Mouse (Mus musculus) embryonic facial prominence, embryonic 15.5 days (tissue): Measurements from ENCODE around the gene Zfp423. TPM values are rescaled to one million over a fixed set of nuclear protein-coding genes. Genes with fewer than 3 reads are reported as not detected.
A peak's percentile ranks its signal among the peaks of the same experiment; 100 is the strongest.

Experiments
- ATAC-seq: fragments of 200-750 bp; cut with Nextera tagmentation; 2 replicates; pipeline ENCODE4 v1.8.0; 2017; ENCODE audit warnings: low read depth, moderate TSS enrichment; ENCODE audit not compliant: insufficient number of reproducible peaks, low FRiP score, low TSS enrichment
- H3K27ac ChIP-seq: fragments of 300-500 bp; sonication (generic); replicated peaks from 2 replicates; pipeline ENCODE4 v1.5.1; 2015; ENCODE audit warnings: mild to moderate bottlenecking, inconsistent platforms
- H3K27me3 ChIP-seq: fragments of 300-500 bp; sonication (generic); 2 replicates; pipeline ENCODE4 v1.6.1; 2015; ENCODE audit warnings: inconsistent platforms
- H3K36me3 ChIP-seq: fragments of 300-500 bp; sonication (generic); 2 replicates; pipeline ENCODE4 v1.6.1; 2015; ENCODE audit warnings: mild to moderate bottlenecking, inconsistent platforms
- H3K4me1 ChIP-seq: fragments of 300-500 bp; sonication (generic); 2 replicates; pipeline ENCODE4 v1.6.1; 2015; ENCODE audit warnings: inconsistent platforms
- H3K4me2 ChIP-seq: fragments of 300-500 bp; sonication (generic); replicated peaks from 2 replicates; pipeline ENCODE4 v1.6.1; 2015; ENCODE audit warnings: mild to moderate bottlenecking, inconsistent platforms
- H3K4me3 ChIP-seq: fragments of 300-500 bp; sonication (generic); replicated peaks from 2 replicates; pipeline ENCODE4 v1.5.1; 2015; ENCODE audit warnings: mild to moderate bottlenecking, inconsistent platforms
- H3K9ac ChIP-seq: fragments of 300-500 bp; sonication (generic); 2 replicates; pipeline ENCODE4 v1.6.1; 2015; ENCODE audit warnings: inconsistent platforms
- H3K9me3 ChIP-seq: fragments of 300-500 bp; sonication (generic); replicated peaks from 2 replicates; pipeline ENCODE4 v1.6.1; 2016; ENCODE audit warnings: inconsistent platforms
- WGBS: fragments of 180-500 bp; shearing (Covaris S2); methylation state at CpG from one replicate; pipeline ENCODE4 v1.1.7; 2015; 5-methylcytosine and 5-hydroxymethylcytosine counted together
- polyA plus RNA-seq: library from polyadenylated mRNA; unstranded; fragments of >200 nt; fragmentation: Nextera tagmentation; extraction: Ambion mirVana; gene quantifications from 2 replicates; pipeline ENCODE4 v1.2.1, GENCODE M21; 2015

Zfp423 gene
- polyA plus RNA-seq, 1 experiment from 2014 or later = 20.5 TPM

DNA sequence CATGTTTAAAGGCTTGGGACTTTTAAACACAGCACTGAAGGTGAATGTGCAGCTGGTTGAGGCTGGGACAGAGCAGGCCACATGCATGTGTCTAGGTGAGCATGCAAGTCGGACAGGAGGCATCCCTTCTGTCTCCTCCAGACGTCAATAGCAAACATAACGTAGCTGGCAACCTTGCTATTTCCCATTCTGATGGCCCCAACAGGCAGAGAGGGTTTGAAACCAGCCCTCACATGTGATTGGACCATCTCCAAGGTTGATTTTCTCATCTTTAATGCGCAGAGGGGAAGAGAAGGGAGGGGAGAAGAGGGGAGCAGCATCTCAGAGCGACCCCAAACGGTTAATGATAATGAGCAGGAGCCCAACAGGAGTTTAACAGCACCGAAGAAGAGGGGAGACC lies 123.5 kb downstream of the Zfp423 start:
- H3K4me3 ChIP-seq = no peak overlapping the region
- no peak overlapping the region for H3K9ac ChIP-seq
- no peaks in the 10 kb centered on the region for H3K36me3 ChIP-seq
- H3K27ac ChIP-seq = peak overlapping the region; percentile 58; the same call in 1 of the 2 replicates
- H3K9me3 ChIP-seq = no peaks in the 10 kb centered on the region
- H3K27me3 ChIP-seq = no peaks in the 10 kb centered on the region
- H3K4me2 ChIP-seq = no peak overlapping the region
- H3K4me1 ChIP-seq = peaks cover 71% of the 10 kb centered on the region
- ATAC-seq = no peak
- 15% methylated on average over 7 of the region's 7 CpGs for WGBS

DNA sequence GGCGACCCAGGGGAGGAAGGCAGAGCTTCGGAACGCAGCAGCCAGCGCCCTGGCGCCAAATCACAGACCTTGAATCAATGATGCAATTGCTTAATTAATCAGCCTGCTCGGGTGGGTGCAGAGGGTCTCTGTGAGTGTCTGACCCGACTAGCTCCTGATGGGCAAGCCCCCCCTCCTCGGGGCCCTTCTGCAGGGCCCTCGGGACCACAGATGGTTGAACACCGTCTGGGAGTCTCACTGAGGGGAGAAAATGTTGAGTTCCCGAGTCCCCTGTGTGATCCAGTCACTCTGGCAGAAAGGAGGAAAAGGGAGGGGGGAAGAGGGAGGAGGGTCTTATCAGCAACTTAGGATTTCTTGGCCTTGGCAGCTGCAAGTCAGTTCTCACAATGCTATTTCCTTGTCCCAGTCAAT lies 124.0 kb downstream of the Zfp423 start:
- 15% methylated on average over 11 of the region's 11 CpGs for WGBS
- H3K4me1 ChIP-seq = peaks cover 76% of the 10 kb centered on the region
- no peaks in the 10 kb centered on the region for H3K36me3 ChIP-seq
- H3K4me3 ChIP-seq = no peak overlapping the region
- no peaks in the 10 kb centered on the region for H3K9me3 ChIP-seq
- H3K27me3 ChIP-seq = no peaks in the 10 kb centered on the region
- 0 out of 2 replicates have a peak overlapping the region, but pooled peaks have one; percentile 17 for H3K4me2 ChIP-seq
- H3K9ac ChIP-seq = no peak overlapping the region
- H3K27ac ChIP-seq = peak overlapping the region; percentile 58; the same call in 1 of the 2 replicates
- no peak for ATAC-seq

DNA sequence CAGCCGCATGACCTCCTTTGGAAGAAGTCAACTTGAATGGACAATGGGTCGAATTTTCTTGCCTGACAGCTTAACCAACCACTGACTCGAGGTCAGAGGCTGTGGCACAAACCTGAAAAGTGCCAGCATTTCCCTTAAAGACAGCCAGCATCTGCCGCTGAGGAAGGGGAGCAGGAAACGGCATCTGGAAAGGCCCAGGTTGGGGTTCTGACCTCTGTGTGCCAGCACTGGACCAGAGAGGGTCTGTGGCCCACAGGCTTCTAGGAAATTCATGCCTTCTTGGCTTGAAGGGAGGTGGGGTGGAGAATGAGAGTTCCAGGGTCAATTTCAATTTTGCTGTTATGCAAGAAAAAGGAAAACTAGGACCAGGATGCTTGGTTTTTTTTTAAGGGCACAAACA lies 124.7 kb downstream of the Zfp423 start:
- WGBS = 33% methylated on average over 5 of the region's 5 CpGs

DNA sequence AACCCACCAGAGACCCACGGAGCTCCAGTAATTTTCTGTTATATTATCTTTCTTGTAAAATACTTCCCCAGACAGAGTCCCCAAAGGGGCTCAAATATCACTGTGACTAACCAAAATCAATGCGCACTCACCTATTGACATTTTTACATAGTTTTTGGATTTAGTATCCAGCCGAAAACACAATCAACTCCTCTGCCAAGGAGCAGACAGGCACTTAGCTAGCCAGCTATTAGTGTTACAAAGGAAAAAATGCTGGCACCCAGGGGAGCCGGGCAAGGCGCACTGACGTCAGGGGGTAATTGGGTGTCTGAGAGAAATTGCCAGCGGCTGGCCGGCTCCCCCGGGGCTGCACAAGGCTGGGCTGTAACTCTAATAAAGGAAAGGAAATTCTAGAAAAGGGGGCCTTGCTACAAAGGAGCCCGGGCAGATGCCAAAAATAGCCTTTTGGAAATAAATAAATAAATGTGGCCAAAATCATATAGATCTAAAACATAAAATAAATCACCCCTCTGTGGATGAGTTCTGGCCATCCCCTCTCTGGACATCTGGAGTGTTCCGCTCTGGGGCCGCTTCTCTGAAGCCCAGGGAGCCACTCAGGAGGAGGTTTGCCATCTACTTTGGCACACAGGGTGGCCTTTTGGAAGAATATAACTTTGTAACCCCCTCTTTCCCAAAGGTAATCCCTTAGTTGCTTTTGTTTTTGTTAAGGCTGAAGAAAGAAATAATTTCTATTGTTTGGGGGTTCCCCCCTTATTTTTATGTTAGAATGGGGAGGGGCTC lies 125.4 kb downstream of the Zfp423 start:
- no peak for ATAC-seq
- H3K9ac ChIP-seq = no peak overlapping the region
- 29% methylated on average over 12 of the region's 12 CpGs for WGBS

More for the DNA sequence above, 124.7 kb downstream of the Zfp423 start:
- Histone ChIP-seq H3K9ac (no peak overlapping the region), H3K27me3 (no peaks in the 10 kb centered on the region), H3K4me2 (no peak overlapping the region), H3K4me3 (no peak overlapping the region), H3K36me3 (no peaks in the 10 kb centered on the region), H3K9me3 (no peaks in the 10 kb centered on the region), H3K27ac (no peak overlapping the region), H3K4me1 (peaks cover 80% of the 10 kb centered on the region)
- ATAC-seq = no peak

DNA sequence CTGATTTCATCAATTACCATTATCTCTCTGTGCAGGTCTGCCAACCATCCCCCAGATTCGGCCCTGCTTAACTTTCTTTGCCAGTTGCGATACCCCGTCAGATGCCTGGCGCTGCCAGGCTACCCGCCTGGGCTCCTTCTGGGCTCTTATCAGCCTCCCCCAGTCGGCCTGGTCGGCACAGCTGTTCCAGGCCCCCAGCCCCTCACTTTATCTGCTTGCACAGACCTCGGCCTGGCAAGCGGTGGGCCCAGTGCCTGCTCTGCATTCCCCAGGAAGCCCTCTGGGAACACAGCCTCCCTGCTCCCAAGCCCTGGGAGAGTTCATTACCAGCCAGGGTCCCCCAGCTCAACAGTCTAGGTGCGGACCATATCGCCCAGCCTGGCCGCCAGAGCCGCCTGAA lies 126.1 kb downstream of the Zfp423 start:
- 46% methylated on average over 13 of the region's 13 CpGs for WGBS
- no peak overlapping the region for H3K4me3 ChIP-seq
- H3K9me3 ChIP-seq = no peaks in the 10 kb centered on the region
- ATAC-seq = 0 out of 2 replicates have a peak, but pooled peaks have one; percentile 18
- H3K4me2 ChIP-seq = no peak overlapping the region
- H3K36me3 ChIP-seq = no peaks in the 10 kb centered on the region
- H3K27me3 ChIP-seq = no peaks in the 10 kb centered on the region
- H3K4me1 ChIP-seq = peaks cover 80% of the 10 kb centered on the region
- H3K9ac ChIP-seq = no peak overlapping the region
- peak overlapping the region; percentile 31; the same call in 1 of the 2 replicates for H3K27ac ChIP-seq

More for the DNA sequence above, 125.4 kb downstream of the Zfp423 start:
- Histone ChIP-seq H3K36me3 (no peaks in the 10 kb centered on the region), H3K9me3 (no peaks in the 10 kb centered on the region), H3K27ac (peak overlapping the region; percentile 31; the same call in 1 of the 2 replicates), H3K4me3 (no peak overlapping the region), H3K27me3 (no peaks in the 10 kb centered on the region), H3K4me1 (peaks cover 80% of the 10 kb centered on the region), H3K4me2 (no peak overlapping the region)

DNA sequence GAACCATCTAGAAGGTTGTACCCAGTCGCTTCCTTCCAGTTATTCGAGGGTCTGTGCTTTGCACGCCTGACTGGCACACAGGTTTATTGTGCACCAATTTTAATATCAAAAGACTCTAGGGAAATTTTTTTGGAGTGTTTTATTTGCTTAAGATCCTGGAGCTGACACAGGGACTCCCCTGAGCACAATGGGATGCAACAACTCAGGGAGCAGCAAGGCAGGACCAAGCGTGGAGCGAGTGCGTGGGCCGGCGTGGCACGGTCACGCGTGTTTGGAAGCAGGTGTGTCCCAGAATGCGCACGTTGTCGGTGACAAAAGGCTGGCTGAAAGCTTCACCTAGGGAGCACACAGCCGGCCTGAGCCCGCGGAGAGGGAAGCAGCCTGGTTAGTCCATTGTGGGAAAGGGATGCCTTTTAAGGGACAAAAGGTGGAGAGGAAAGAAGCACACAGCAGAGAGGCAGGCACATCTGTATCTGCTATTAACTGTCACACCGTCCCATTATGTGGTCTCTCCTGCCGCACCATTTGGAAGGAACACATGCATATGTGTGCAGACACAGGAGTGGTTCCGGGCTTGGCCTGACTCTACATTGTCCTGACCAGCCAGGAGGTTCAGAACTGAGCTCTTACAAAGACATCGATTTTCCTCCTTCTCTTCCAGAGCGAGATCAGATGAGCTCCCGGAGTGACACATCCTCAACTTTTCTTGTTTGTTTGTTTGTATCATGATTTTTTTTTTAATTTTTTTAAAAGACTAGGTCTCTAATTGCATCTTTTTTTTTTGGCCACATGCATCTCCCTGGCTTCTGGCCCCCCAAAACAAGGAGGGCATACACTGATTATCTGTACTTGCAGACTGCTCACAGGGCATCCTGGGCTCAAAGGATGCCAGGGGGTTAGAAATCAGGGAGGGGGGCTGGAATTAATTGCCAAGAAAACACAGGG lies 126.7 kb downstream of the Zfp423 start:
- no peaks in the 10 kb centered on the region for H3K36me3 ChIP-seq
- H3K9me3 ChIP-seq = no peaks in the 10 kb centered on the region
- no peak overlapping the region for H3K4me2 ChIP-seq
- H3K27ac ChIP-seq = no peak overlapping the region; the same call in 1 of the 2 replicates
- no peak for ATAC-seq
- no peaks in the 10 kb centered on the region for H3K27me3 ChIP-seq
- no peak overlapping the region for H3K4me3 ChIP-seq
- 55% methylated on average over 23 of the region's 23 CpGs for WGBS
- no peak overlapping the region for H3K9ac ChIP-seq
- peaks cover 76% of the 10 kb centered on the region for H3K4me1 ChIP-seq

DNA sequence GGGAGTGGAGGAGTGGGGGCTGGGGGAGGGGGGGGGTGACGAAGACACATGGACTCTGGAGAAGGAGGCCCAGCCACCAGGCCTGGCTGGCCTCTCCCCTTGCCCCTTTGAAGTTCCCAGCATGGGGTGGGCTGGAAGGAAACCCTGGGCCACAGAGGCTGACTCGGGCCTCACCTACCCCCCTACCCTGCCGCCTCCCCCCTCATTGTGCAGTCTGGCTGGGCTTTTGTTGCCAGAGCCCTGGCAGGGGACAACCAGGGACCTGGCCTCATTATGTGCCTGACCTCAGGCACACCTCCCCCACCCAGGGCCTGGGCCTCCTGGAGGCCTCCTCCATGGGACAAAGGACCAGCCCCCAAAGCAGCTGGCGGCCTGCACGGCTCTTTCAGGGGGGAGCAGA lies 127.8 kb downstream of the Zfp423 start:
- Histone ChIP-seq H3K9me3 (no peaks in the 10 kb centered on the region), H3K4me3 (no peak overlapping the region), H3K27me3 (no peaks in the 10 kb centered on the region), H3K4me2 (no peak overlapping the region), H3K36me3 (no peaks in the 10 kb centered on the region), H3K27ac (peak overlapping the region; percentile 51), H3K4me1 (peaks cover 65% of the 10 kb centered on the region), H3K9ac (no peak overlapping the region)
- ATAC-seq = no peak
- WGBS = 43% methylated on average over 5 of the region's 5 CpGs

DNA sequence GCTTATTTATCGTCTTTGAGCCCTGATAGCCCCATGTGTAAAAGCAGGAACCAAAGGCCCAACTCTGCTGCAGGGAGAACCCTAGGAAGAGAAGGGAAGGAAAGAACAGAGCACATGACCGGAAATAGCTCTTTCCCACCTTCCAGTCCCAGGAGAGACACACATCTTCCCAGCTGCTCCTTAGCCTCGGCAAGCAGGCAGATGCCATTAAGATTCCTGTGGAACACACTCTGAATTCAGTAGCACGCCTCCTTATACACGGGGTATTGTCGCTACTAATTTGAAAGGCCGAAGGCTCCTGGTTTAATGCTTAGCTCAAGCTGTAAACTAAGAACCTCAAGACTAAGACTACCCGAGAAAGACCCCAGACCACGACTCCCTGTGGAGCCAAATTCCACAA lies 128.3 kb downstream of the Zfp423 start:
- Histone ChIP-seq H3K4me1 (peaks cover 65% of the 10 kb centered on the region), H3K4me3 (no peak overlapping the region), H3K27me3 (no peaks in the 10 kb centered on the region), H3K27ac (peak overlapping the region; percentile 51; the same call in 1 of the 2 replicates), H3K9ac (no peak overlapping the region), H3K4me2 (no peak overlapping the region), H3K36me3 (no peaks in the 10 kb centered on the region), H3K9me3 (no peaks in the 10 kb centered on the region)
- 29% methylated on average over 9 of the region's 9 CpGs for WGBS
- ATAC-seq = no peak

DNA sequence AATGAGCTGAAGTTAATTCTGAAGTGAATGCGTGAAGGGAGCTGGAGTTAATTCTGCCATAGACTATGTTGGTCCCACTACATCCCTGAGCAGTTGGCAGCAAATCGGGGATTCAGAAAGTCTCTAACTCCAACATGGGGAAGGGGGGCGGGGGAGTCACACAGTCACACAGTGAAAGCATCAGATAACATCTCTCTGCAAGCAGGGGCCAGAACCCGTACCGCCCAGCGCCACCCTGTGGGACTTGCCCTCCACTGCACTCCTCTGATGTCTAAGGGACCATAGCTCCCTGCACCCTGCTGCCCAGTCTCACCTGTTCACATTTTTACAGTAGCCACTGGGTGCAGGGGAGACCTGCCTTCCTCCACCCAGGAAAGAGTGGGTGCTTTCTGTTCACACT lies 129.2 kb downstream of the Zfp423 start:
- Histone ChIP-seq H3K4me2 (no peak overlapping the region), H3K9ac (no peak overlapping the region), H3K4me1 (peaks cover 58% of the 10 kb centered on the region), H3K9me3 (no peaks in the 10 kb centered on the region), H3K36me3 (no peaks in the 10 kb centered on the region), H3K4me3 (no peak overlapping the region), H3K27ac (no peak overlapping the region), H3K27me3 (no peaks in the 10 kb centered on the region)
- 8% methylated on average over 6 of the region's 6 CpGs for WGBS
- no peak for ATAC-seq

DNA sequence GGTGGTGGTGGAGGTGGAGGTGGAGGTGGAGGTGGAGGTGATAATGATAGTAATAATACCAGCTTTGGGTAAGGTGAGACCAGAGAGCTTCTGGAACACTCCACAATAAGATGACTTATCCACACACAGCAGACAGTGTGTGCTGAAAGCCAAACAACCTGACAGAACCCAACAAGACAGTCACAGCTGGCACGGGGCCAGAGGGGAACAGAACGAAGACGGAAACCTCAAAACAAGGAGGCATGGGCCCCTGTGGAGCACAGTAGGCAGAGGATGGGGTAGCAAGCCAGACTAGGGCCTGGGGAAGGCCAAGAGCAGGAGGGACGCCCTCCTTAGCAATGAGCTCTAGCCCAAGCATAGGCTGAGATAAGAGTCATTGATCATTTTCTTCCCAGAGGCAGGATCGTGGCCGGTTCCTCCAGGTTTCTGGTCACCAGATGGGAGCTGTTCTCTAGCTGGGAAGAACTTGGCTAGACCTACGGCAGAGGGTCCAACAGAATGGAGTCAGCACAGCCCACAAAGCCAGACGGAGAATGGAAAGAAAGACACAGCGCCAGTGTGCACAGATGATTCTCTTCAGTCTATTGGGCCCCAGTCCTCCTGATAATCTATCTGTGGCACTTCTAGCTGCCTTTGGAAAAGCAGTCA lies 133.3 kb downstream of the Zfp423 start:
- 57% methylated on average over 9 of the region's 9 CpGs for WGBS
- Histone ChIP-seq H3K36me3 (no peaks in the 10 kb centered on the region), H3K9me3 (no peaks in the 10 kb centered on the region), H3K27ac (0 out of 2 replicates have a peak overlapping the region, but pooled peaks have one; percentile 7), H3K27me3 (no peaks in the 10 kb centered on the region), H3K9ac (no peak overlapping the region), H3K4me2 (no peak overlapping the region), H3K4me1 (peaks cover 48% of the 10 kb centered on the region), H3K4me3 (no peak overlapping the region)
- no peak for ATAC-seq

DNA sequence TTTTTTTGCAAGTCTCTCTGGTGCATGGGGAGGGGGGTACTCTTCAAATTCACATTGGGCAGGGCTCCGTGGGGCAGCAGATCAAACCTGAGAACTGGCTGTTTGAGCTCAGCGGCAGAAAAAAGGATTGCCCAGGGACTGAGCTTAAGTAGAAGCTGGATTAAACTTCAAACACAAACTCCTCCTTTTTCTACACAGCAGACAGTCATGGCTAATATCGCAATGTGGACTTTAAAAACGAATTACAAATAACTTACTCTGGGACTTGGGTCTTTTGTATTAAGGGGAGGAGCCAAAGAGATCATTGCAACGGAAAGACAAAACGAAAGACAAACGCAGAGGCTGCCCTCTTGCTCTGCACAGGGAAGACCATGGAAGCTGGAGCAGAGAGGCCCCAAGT lies 136.2 kb downstream of the Zfp423 start:
- H3K4me3 ChIP-seq = no peak overlapping the region
- peak overlapping the region; percentile 34 for H3K4me2 ChIP-seq
- ATAC-seq = no peak
- no peak overlapping the region for H3K9ac ChIP-seq
- 15% methylated on average over 7 of the region's 7 CpGs for WGBS
- H3K27ac ChIP-seq = peak overlapping the region; percentile 68
- no peaks in the 10 kb centered on the region for H3K36me3 ChIP-seq
- H3K27me3 ChIP-seq = no peaks in the 10 kb centered on the region
- H3K4me1 ChIP-seq = peaks cover 40% of the 10 kb centered on the region
- no peaks in the 10 kb centered on the region for H3K9me3 ChIP-seq
